Mouse (Mus musculus) ES-E14 (cell line): Measurements from ENCODE around the gene Plcb3.

ENCODE experiments used
- CHD2 ChIP-seq: IDR thresholded peaks from 2 replicates; pipeline ENCODE4 v1.6.1; 2014; ENCODE audit warnings: mild to moderate bottlenecking, low read depth, low read length, inconsistent platforms
- HCFC1 ChIP-seq: IDR thresholded peaks from 2 replicates; pipeline ENCODE4 v1.6.1; 2012; ENCODE audit warnings: low read length, inconsistent platforms, borderline replicate concordance; ENCODE audit not compliant: insufficient read depth
- MAFK ChIP-seq: IDR thresholded peaks from 2 replicates; pipeline ENCODE4 v1.6.1; 2014; ENCODE audit warnings: mild to moderate bottlenecking, low read depth, low read length, inconsistent platforms; ENCODE audit not compliant: insufficient read depth
- ZC3H11A ChIP-seq: IDR thresholded peaks from 2 replicates; pipeline ENCODE4 v1.6.1; 2012; ENCODE audit warnings: low read depth, mild to moderate bottlenecking, inconsistent platforms, low read length, borderline replicate concordance

- TF ChIP-seq MAFK: no peak
- no peak for TF ChIP-seq ZC3H11A
- no peak for TF ChIP-seq HCFC1
- no peak for TF ChIP-seq CHD2
Observed at GRCm38 (mm10) chr19:6954046-6954445, 22.2 kb downstream of the Plcb3 start.
